29 mouse cellular contexts compared by ENCODE assay signal in the genomic region with DNA sequence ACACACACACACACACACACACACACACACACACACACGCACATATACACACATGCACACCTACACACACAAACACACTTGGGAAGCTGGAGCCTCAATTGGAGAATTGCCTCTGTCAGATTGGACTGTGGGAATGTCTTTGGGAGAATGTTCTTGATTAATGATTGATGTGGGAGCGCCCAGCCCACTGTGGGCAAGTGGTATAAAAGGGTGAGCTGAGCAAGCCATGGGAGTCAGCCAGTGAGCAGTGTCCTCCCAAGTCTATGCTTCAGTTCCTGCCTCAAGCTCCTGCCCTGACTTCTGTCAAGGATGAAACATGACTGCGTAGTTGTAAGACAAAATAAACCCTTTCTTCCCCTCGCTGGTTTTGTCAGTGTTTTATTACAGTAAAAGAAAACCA. TPM values are rescaled to one million over a fixed set of nuclear protein-coding genes. Genes with fewer than 3 reads are reported as not detected.
DNase-seq lines count a peak whose midpoint lies in the region; ATAC-seq and TF ChIP-seq lines count a peak whose summit lies in the region.
"Had no signal": no experiment of that assay in that cellular context is flagged by ENCODE, and none has a peak within 500 bp of the region (broad histone marks: within the 10 kb centered on the region; RNA-seq: fewer than 3 reads in every experiment).

No protein-coding gene starts in this region.

- no peaks in the 10 kb centered on the region for H3K36me3 ChIP-seq in liver, adult 2 months (ENCODE audit: control insufficient read depth, insufficient read depth, low read length)
- H3K36me3 ChIP-seq in small intestine, adult 2 months (ENCODE audit: control insufficient read depth, insufficient read depth, low read length), result no peaks in the 10 kb centered on the region
- no peaks in the 10 kb centered on the region for H3K36me3 ChIP-seq in limb, embryonic 10.5 days
- H3K36me3 ChIP-seq: forebrain, embryonic 15.5 days; limb, embryonic 13.5 days; midbrain, embryonic 12.5 days; neural tube, embryonic 12.5 days; stomach, embryonic 15.5 days had no signal

- H3K4me3 ChIP-seq in liver, adult 2 months (ENCODE audit: insufficient read depth, low read depth, low read length), result no peak overlapping the region
- no peak overlapping the region for H3K4me3 ChIP-seq in small intestine, adult 2 months (ENCODE audit: low read depth, low read length)
- H3K4me3 ChIP-seq in limb, embryonic 10.5 days, result no peak overlapping the region
- H3K4me3 ChIP-seq: forebrain, embryonic 15.5 days; heart, adult 2 months; heart, embryonic 13.5 days; left cerebral cortex, adult 2 months; limb, embryonic 13.5 days; lung, embryonic 15.5 days; midbrain, embryonic 12.5 days; myocyte; neural tube, embryonic 12.5 days; stomach, embryonic 15.5 days had no signal

- no peak for TF ChIP-seq CTCF in liver, adult 2 months (IDR thresholded peaks at IDR 0.05; ENCODE audit: low read depth, low read length)
- TF ChIP-seq CTCF in small intestine, adult 2 months (IDR thresholded peaks at IDR 0.05; ENCODE audit: extremely low read depth, insufficient read length, insufficient replicate concordance, low read depth, low read length), result no peak

- no peaks in the 10 kb centered on the region for H3K9me3 ChIP-seq in limb, embryonic 10.5 days (replicated peaks)
- H3K9me3 ChIP-seq: forebrain, embryonic 15.5 days; heart, embryonic 13.5 days; limb, embryonic 13.5 days; lung, embryonic 15.5 days; midbrain, embryonic 12.5 days; neural tube, embryonic 12.5 days; stomach, embryonic 15.5 days had no signal

- peak overlapping the region; percentile 43; the same call in 1 of the 2 replicates for H3K27ac ChIP-seq in liver, adult 2 months (replicated peaks; ENCODE audit: insufficient read depth, low read depth, low read length)
- no peak overlapping the region for H3K27ac ChIP-seq in small intestine, adult 2 months (ENCODE audit: insufficient read depth, low read depth, low read length)
- no peak overlapping the region; the same call in 1 of the 2 replicates for H3K27ac ChIP-seq in limb, embryonic 10.5 days
- H3K27ac ChIP-seq: forebrain, embryonic 15.5 days; heart, adult 2 months; heart, embryonic 13.5 days; hindbrain, embryonic 14.5 days; left cerebral cortex, adult 2 months; limb, embryonic 13.5 days; liver, embryonic 14.5 days; lung, embryonic 15.5 days; midbrain, embryonic 12.5 days; neural tube, embryonic 12.5 days; stomach, embryonic 15.5 days had no signal

- H3K4me1 ChIP-seq in liver, adult 2 months (ENCODE audit: control insufficient read depth, insufficient read depth, low read length), result peaks cover 16% of the 10 kb centered on the region
- H3K4me1 ChIP-seq in small intestine, adult 2 months (ENCODE audit: control insufficient read depth, insufficient read depth, insufficient read length, low read length), result peaks cover 21% of the 10 kb centered on the region; the same call in 1 of the 2 replicates
- H3K4me1 ChIP-seq in limb, embryonic 10.5 days, result peaks cover 32% of the 10 kb centered on the region

- 53% methylated on average over 4 of the region's 4 CpGs for WGBS in liver, adult 2 months
- 36% methylated on average over 4 of the region's 4 CpGs for WGBS in small intestine, adult 2 months
- 84% methylated on average over 4 of the region's 4 CpGs for WGBS in limb, embryonic 10.5 days

- H3K9ac ChIP-seq in liver, adult 2 months (ENCODE audit: low read depth, low read length), result no peak overlapping the region
- H3K9ac ChIP-seq: forebrain, embryonic 15.5 days; heart, embryonic 13.5 days; hindbrain, embryonic 14.5 days; limb, embryonic 13.5 days; liver, embryonic 14.5 days; lung, embryonic 15.5 days; midbrain, embryonic 12.5 days; neural tube, embryonic 12.5 days; stomach, embryonic 15.5 days had no signal

- H3K79me2 ChIP-seq in liver, adult 2 months (ENCODE audit: control insufficient read depth, insufficient read depth, low read length), result no peaks in the 10 kb centered on the region

- H3K27me3 ChIP-seq in liver, adult 2 months (ENCODE audit: control insufficient read depth, insufficient read depth, low read length), result no peaks in the 10 kb centered on the region
- H3K27me3 ChIP-seq in small intestine, adult 2 months (ENCODE audit: control insufficient read depth, insufficient read depth, low read length), result no peaks in the 10 kb centered on the region
- H3K27me3 ChIP-seq in limb, embryonic 10.5 days (ENCODE audit: low read depth, poor library complexity, severe bottlenecking), result no peaks in the 10 kb centered on the region
- H3K27me3 ChIP-seq: forebrain, embryonic 15.5 days; heart, embryonic 13.5 days; limb, embryonic 13.5 days; lung, embryonic 15.5 days; neural tube, embryonic 12.5 days; stomach, embryonic 15.5 days had no signal

- 0 out of 2 replicates have a peak, but pooled peaks have one; percentile 9 for TF ChIP-seq POLR2A in liver, adult 2 months (IDR thresholded peaks at IDR 0.05; ENCODE audit: extremely low read depth, insufficient read depth, low read length)
- TF ChIP-seq POLR2A in small intestine, adult 2 months (IDR thresholded peaks at IDR 0.05; ENCODE audit: low read depth, low read length), result peak; percentile 77; the same call in 1 of the 2 replicates

- DNase-seq in liver, adult 2 months (ENCODE audit: extremely low read depth, low read depth, low spot score), result peak; percentile 82
- DNase-seq in liver, result no peak
- peak; percentile 75 to 77 for DNase-seq in kidney, adult 8-10 months
- peak; percentile 48 for DNase-seq in kidney, postnatal 10 days
- no peak for DNase-seq in limb, embryonic 10.5 days (ENCODE audit: low spot score)
- DNase-seq: adrenal gland, postnatal 14 days; cerebellum, adult 11 months; cerebellum, adult 9-10 months; cerebellum, postnatal 36 days; heart, adult 2 months; heart, postnatal 10 days; right cerebral cortex, adult 18-20 months; right cerebral cortex, postnatal 4 days had no signal

- no peak for ATAC-seq in megakaryocyte-erythroid progenitor cell, adult 5-6 weeks (replicated peaks; ENCODE audit: low FRiP score, low TSS enrichment, poor library complexity, severe bottlenecking)
- ATAC-seq: CD4-positive, CD25-positive, alpha-beta regulatory T cell, adult 4 months; forebrain, embryonic 15.5 days had no signal

RNA-seq across cellular contexts. Expression of a gene that starts 4.2 kb away (rescaled TPM):
- 3.7 and 5.3 TPM in 2 replicates for total RNA-seq in liver, adult 2 months (2014; rRNA removed)
- 0.72 and 0.98 TPM in 2 replicates for polyA plus RNA-seq in liver, adult 2 months (2012; rRNA removed)
- polyA plus RNA-seq in small intestine, adult 2 months (2012; rRNA removed), result 1.5 and 1.6 TPM in 2 replicates
- polyA plus RNA-seq in limb, embryonic 10.5 days (2016; fragmentation: Nextera tagmentation; extraction: Ambion mirVana), result 7.9 and 11.4 TPM in 2 replicates
- 2.1 and 2.3 TPM in 2 replicates for total RNA-seq in megakaryocyte-erythroid progenitor cell, adult 5-6 weeks (2014; fragmentation: Nextera tagmentation)
- total RNA-seq in megakaryocyte-erythroid progenitor cell, adult 5-6 weeks (2017), result 2.3 and 14.6 TPM in 2 replicates

RNA-seq across cellular contexts. Expression of a gene that starts 5.5 kb away (rescaled TPM):
- 9.2 and 19.5 TPM in 2 replicates for total RNA-seq in liver, adult 2 months (2014; rRNA removed)
- polyA plus RNA-seq in liver, adult 2 months (2012; rRNA removed), result 1.4 and 1.7 TPM in 2 replicates
- 0.72 and 0.74 TPM in 2 replicates for polyA plus RNA-seq in small intestine, adult 2 months (2012; rRNA removed)
- 8.8 and 10.5 TPM in 2 replicates for polyA plus RNA-seq in limb, embryonic 10.5 days (2016; fragmentation: Nextera tagmentation; extraction: Ambion mirVana)
- 0.69 and 3.3 TPM in 2 replicates for total RNA-seq in megakaryocyte-erythroid progenitor cell, adult 5-6 weeks (2014; fragmentation: Nextera tagmentation)
- total RNA-seq in megakaryocyte-erythroid progenitor cell, adult 5-6 weeks (2017), result 0.66 and 2.8 TPM in 2 replicates

RNA-seq across cellular contexts. Expression of a gene that starts 6.2 kb away (rescaled TPM):
- total RNA-seq in liver, adult 2 months (2014; rRNA removed), result 36.2 and 43.2 TPM in 2 replicates
- 181 and 255 TPM in 2 replicates for polyA plus RNA-seq in liver, adult 2 months (2012; rRNA removed)
- polyA plus RNA-seq in small intestine, adult 2 months (2012; rRNA removed), result 126 and 211 TPM in 2 replicates
- polyA plus RNA-seq in limb, embryonic 10.5 days (2016; fragmentation: Nextera tagmentation; extraction: Ambion mirVana), result 24.3 and 24.5 TPM in 2 replicates
- total RNA-seq in megakaryocyte-erythroid progenitor cell, adult 5-6 weeks (2014; fragmentation: Nextera tagmentation), result 35.7 and 42.8 TPM in 2 replicates
- 16.2 and 21.1 TPM in 2 replicates for total RNA-seq in megakaryocyte-erythroid progenitor cell, adult 5-6 weeks (2017)

RNA-seq across cellular contexts. Expression of a gene that starts 16.3 kb away (rescaled TPM):
- total RNA-seq in liver, adult 2 months (2014; rRNA removed), result 137 and 205 TPM in 2 replicates
- polyA plus RNA-seq in liver, adult 2 months (2012; rRNA removed), result 39.6 and 49.3 TPM in 2 replicates
- 39.5 and 51.8 TPM in 2 replicates for polyA plus RNA-seq in small intestine, adult 2 months (2012; rRNA removed)
- polyA plus RNA-seq in limb, embryonic 10.5 days (2016; fragmentation: Nextera tagmentation; extraction: Ambion mirVana), result 357 and 376 TPM in 2 replicates
- total RNA-seq in megakaryocyte-erythroid progenitor cell, adult 5-6 weeks (2014; fragmentation: Nextera tagmentation), result 204 and 223 TPM in 2 replicates
- 318 and 398 TPM in 2 replicates for total RNA-seq in megakaryocyte-erythroid progenitor cell, adult 5-6 weeks (2017)

RNA-seq across cellular contexts. Expression of a gene that starts 16.9 kb away (rescaled TPM):
- total RNA-seq in liver, adult 2 months (2014; rRNA removed), result 24.5 and 35.6 TPM in 2 replicates
- polyA plus RNA-seq in liver, adult 2 months (2012; rRNA removed), result 47.9 and 56.8 TPM in 2 replicates
- 0.75 and 0.81 TPM in 2 replicates for polyA plus RNA-seq in small intestine, adult 2 months (2012; rRNA removed)
- polyA plus RNA-seq in limb, embryonic 10.5 days (2016; fragmentation: Nextera tagmentation; extraction: Ambion mirVana), result 161 and 187 TPM in 2 replicates
- not detected in 2 replicates for total RNA-seq in megakaryocyte-erythroid progenitor cell, adult 5-6 weeks (2014; fragmentation: Nextera tagmentation)
- not detected in 2 replicates for total RNA-seq in megakaryocyte-erythroid progenitor cell, adult 5-6 weeks (2017)
- total RNA-seq: hematopoietic stem cell, adult 5-6 weeks; megakaryocyte, adult 5-6 weeks had no signal

Comparison
In these comparisons a context has a peak if more than half of its experiments do, and no peak if none do; other contexts are left out.
1. DNase-seq: peak in liver, adult 2 months (single experiment), kidney, adult 8-10 months (2 of 2) and kidney, postnatal 10 days (single experiment); none in liver (single experiment) and limb, embryonic 10.5 days (single experiment).